Comparison of ENCODE assay signal across 29 mouse cellular contexts in genomic region chr12:76385342-76385741, GRCm38 (mm10). TPM values are rescaled to one million over a fixed set of nuclear protein-coding genes. Genes with fewer than 3 reads are reported as not detected.
DNase-seq lines count a peak whose midpoint lies in the region; ATAC-seq lines count a peak whose summit lies in the region.
"Had no signal": no experiment of that assay in that cellular context is flagged by ENCODE, and none has a peak within 500 bp of the region (broad histone marks: within the 10 kb centered on the region; RNA-seq: fewer than 3 reads in every experiment).

No protein-coding gene starts in this region.

- peaks cover 4% of the 10 kb centered on the region for H3K4me1 ChIP-seq in liver, embryonic 11.5 days (replicated peaks; ENCODE audit: control insufficient read depth, insufficient read depth, low read length)
- H3K4me1 ChIP-seq in lung, embryonic 16.5 days (replicated peaks; ENCODE audit: control insufficient read depth, insufficient read depth, low read length) = no peaks in the 10 kb centered on the region
- H3K4me1 ChIP-seq in forebrain, embryonic 11.5 days (replicated peaks; ENCODE audit: control insufficient read depth, insufficient read depth, low read length) = no peaks in the 10 kb centered on the region
- H3K4me1 ChIP-seq: embryonic facial prominence, embryonic 10.5 days; embryonic facial prominence, embryonic 13.5 days; heart, embryonic 15.5 days had no signal

- no peak for ATAC-seq in liver, embryonic 11.5 days (replicated peaks; ENCODE audit: low FRiP score)
- ATAC-seq in lung, embryonic 16.5 days (ENCODE audit: low read depth) = peak; percentile 54; the same call in 1 of the 2 replicates
- ATAC-seq in forebrain, embryonic 11.5 days (replicated peaks; ENCODE audit: low FRiP score) = no peak
- ATAC-seq: forebrain, embryonic 13.5 days; forebrain, embryonic 16.5 days; hindbrain, postnatal 0 days had no signal

- H3K4me3 ChIP-seq in liver, embryonic 11.5 days (ENCODE audit: low read depth, low read length) = no peak overlapping the region
- H3K4me3 ChIP-seq in lung, embryonic 16.5 days (ENCODE audit: low read length) = no peak overlapping the region
- no peak overlapping the region for H3K4me3 ChIP-seq in forebrain, embryonic 11.5 days (ENCODE audit: low read depth, low read length)
- H3K4me3 ChIP-seq: embryonic facial prominence, embryonic 10.5 days; embryonic facial prominence, embryonic 13.5 days; erythroblast, embryonic 14.5 days; forebrain, embryonic 13.5 days; heart, embryonic 12.5 days; heart, embryonic 15.5 days had no signal

- 91% methylated on average over 8 of the region's 8 CpGs for WGBS in liver, embryonic 11.5 days
- WGBS in lung, embryonic 16.5 days = 65% methylated on average over 8 of the region's 8 CpGs
- WGBS in forebrain, embryonic 11.5 days = 93% methylated on average over 8 of the region's 8 CpGs

- no peak overlapping the region for H3K4me2 ChIP-seq in liver, embryonic 11.5 days
- no peak overlapping the region for H3K4me2 ChIP-seq in lung, embryonic 16.5 days (ENCODE audit: low read depth, low read length)
- H3K4me2 ChIP-seq in forebrain, embryonic 11.5 days (ENCODE audit: low read depth, low read length, severe bottlenecking) = no peak overlapping the region
- H3K4me2 ChIP-seq: embryonic facial prominence, embryonic 13.5 days; forebrain, embryonic 13.5 days; heart, embryonic 12.5 days; heart, embryonic 15.5 days; hindbrain, embryonic 14.5 days had no signal

- peaks cover 15% of the 10 kb centered on the region; the same call in 1 of the 2 replicates for H3K36me3 ChIP-seq in liver, embryonic 11.5 days (ENCODE audit: control insufficient read depth, insufficient read depth, low read length)
- H3K36me3 ChIP-seq in lung, embryonic 16.5 days (ENCODE audit: control insufficient read depth, insufficient read depth, low read length) = peaks cover 10% of the 10 kb centered on the region
- peaks cover 2% of the 10 kb centered on the region; the same call in 1 of the 2 replicates for H3K36me3 ChIP-seq in forebrain, embryonic 11.5 days (ENCODE audit: control insufficient read depth, insufficient read depth, low read length)

- DNase-seq in liver, embryonic 11.5 days (ENCODE audit: low spot score) = peak; percentile 26
- no peak for DNase-seq in liver
- DNase-seq in lung, adult 18-20 months = no peak
- DNase-seq in lung, postnatal 10 days = peak; percentile 24
- DNase-seq in embryo, embryonic 10.5 days (ENCODE audit: low spot score) = no peak
- DNase-seq in forebrain, embryonic 11.5 days (ENCODE audit: low spot score) = no peak
- DNase-seq: adrenal gland, adult 2 months; adrenal gland, postnatal 14 days; B cell, adult 2 months; cerebellum, adult 11 months; cerebellum, adult 2 months; cerebellum, adult 9-11 months; cerebellum, postnatal 25 days; embryo, embryonic 11 days; gastrocnemius, postnatal 10 days; gastrocnemius, postnatal 36 days; heart, adult 18-20 months; heart, postnatal 14 days; heart, postnatal 4 days had no signal

- no peaks in the 10 kb centered on the region for H3K27me3 ChIP-seq in liver, embryonic 11.5 days (replicated peaks; ENCODE audit: control insufficient read depth, insufficient read depth, low read length)
- no peaks in the 10 kb centered on the region for H3K27me3 ChIP-seq in lung, embryonic 16.5 days (ENCODE audit: control insufficient read depth, insufficient read depth, low read depth, low read length)
- H3K27me3 ChIP-seq in forebrain, embryonic 11.5 days (ENCODE audit: control insufficient read depth, insufficient read depth, low read length) = no peaks in the 10 kb centered on the region
- H3K27me3 ChIP-seq: embryonic facial prominence, embryonic 13.5 days; forebrain, embryonic 13.5 days; heart, embryonic 12.5 days; heart, embryonic 15.5 days had no signal

- no peaks in the 10 kb centered on the region for H3K9me3 ChIP-seq in liver, embryonic 11.5 days (ENCODE audit: control insufficient read depth, low read length)
- no peaks in the 10 kb centered on the region for H3K9me3 ChIP-seq in lung, embryonic 16.5 days (ENCODE audit: control insufficient read depth, low read length)
- no peaks in the 10 kb centered on the region for H3K9me3 ChIP-seq in forebrain, embryonic 11.5 days (ENCODE audit: control insufficient read depth, low read length)
- H3K9me3 ChIP-seq: embryonic facial prominence, embryonic 10.5 days; embryonic facial prominence, embryonic 13.5 days; forebrain, embryonic 13.5 days; heart, embryonic 12.5 days; heart, embryonic 15.5 days had no signal

- no peak overlapping the region for H3K9ac ChIP-seq in liver, embryonic 11.5 days (ENCODE audit: low read depth, low read length)
- no peak overlapping the region for H3K9ac ChIP-seq in lung, embryonic 16.5 days (ENCODE audit: low read length)
- H3K9ac ChIP-seq in forebrain, embryonic 11.5 days (ENCODE audit: low read length) = no peak overlapping the region
- H3K9ac ChIP-seq: embryonic facial prominence, embryonic 13.5 days; forebrain, embryonic 13.5 days; heart, embryonic 12.5 days; heart, embryonic 15.5 days; hindbrain, embryonic 14.5 days had no signal

- no peak overlapping the region for H3K27ac ChIP-seq in liver, embryonic 11.5 days (ENCODE audit: low read depth, low read length)
- no peak overlapping the region for H3K27ac ChIP-seq in lung, embryonic 16.5 days (ENCODE audit: low read length)
- no peak overlapping the region for H3K27ac ChIP-seq in forebrain, embryonic 11.5 days (ENCODE audit: low read depth, low read length)
- H3K27ac ChIP-seq: embryonic facial prominence, embryonic 10.5 days; embryonic facial prominence, embryonic 13.5 days; forebrain, embryonic 13.5 days; heart, embryonic 15.5 days; hindbrain, embryonic 14.5 days; hindbrain, postnatal 0 days had no signal

RNA-seq across cellular contexts. Expression of gene Zbtb1, which starts 15.3 kb away (rescaled TPM):
- 9.4 and 11.1 TPM in 2 replicates for polyA plus RNA-seq in liver, embryonic 11.5 days (2014; fragmentation: Nextera tagmentation; extraction: Ambion mirVana)
- polyA plus RNA-seq in lung, embryonic 16.5 days (2015; fragmentation: Nextera tagmentation; extraction: Ambion mirVana) = 9.8 and 10.4 TPM in 2 replicates
- polyA plus RNA-seq in forebrain, embryonic 11.5 days (2014; fragmentation: Nextera tagmentation; extraction: Ambion mirVana) = 8.2 and 8.8 TPM in 2 replicates

RNA-seq across cellular contexts. Expression of gene Zbtb25, which starts 15.9 kb away (rescaled TPM):
- 14.3 and 16.6 TPM in 2 replicates for polyA plus RNA-seq in liver, embryonic 11.5 days (2014; fragmentation: Nextera tagmentation; extraction: Ambion mirVana)
- 14.6 and 16.9 TPM in 2 replicates for polyA plus RNA-seq in lung, embryonic 16.5 days (2015; fragmentation: Nextera tagmentation; extraction: Ambion mirVana)
- polyA plus RNA-seq in forebrain, embryonic 11.5 days (2014; fragmentation: Nextera tagmentation; extraction: Ambion mirVana) = 19.8 and 23.0 TPM in 2 replicates

RNA-seq across cellular contexts. Expression of gene Hspa2, which starts 18.6 kb away (rescaled TPM):
- polyA plus RNA-seq in liver, embryonic 11.5 days (2014; fragmentation: Nextera tagmentation; extraction: Ambion mirVana) = 4.2 and 5.4 TPM in 2 replicates
- 15.4 and 15.7 TPM in 2 replicates for polyA plus RNA-seq in lung, embryonic 16.5 days (2015; fragmentation: Nextera tagmentation; extraction: Ambion mirVana)
- polyA plus RNA-seq in forebrain, embryonic 11.5 days (2014; fragmentation: Nextera tagmentation; extraction: Ambion mirVana) = 4.4 and 4.5 TPM in 2 replicates

RNA-seq across cellular contexts. Expression of gene Ppp1r36, which starts 32.0 kb away (rescaled TPM):
- 0.51 TPM in 2 replicates for polyA plus RNA-seq in liver, embryonic 11.5 days (2014; fragmentation: Nextera tagmentation; extraction: Ambion mirVana)
- 9.1 and 10.4 TPM in 2 replicates for polyA plus RNA-seq in lung, embryonic 16.5 days (2015; fragmentation: Nextera tagmentation; extraction: Ambion mirVana)
- 0.35 and 0.56 TPM in 2 replicates for polyA plus RNA-seq in forebrain, embryonic 11.5 days (2014; fragmentation: Nextera tagmentation; extraction: Ambion mirVana)
- polyA plus RNA-seq: adrenal gland, adult 2 months; erythroblast, embryonic 14.5 days had no signal

Comparison
In these comparisons a context has a peak if more than half of its experiments do, and no peak if none do; other contexts are left out.
1. DNase-seq: peak in liver, embryonic 11.5 days (single experiment) and lung, postnatal 10 days (single experiment); none in liver (single experiment), lung, adult 18-20 months (0 of 2), embryo, embryonic 10.5 days (single experiment) and forebrain, embryonic 11.5 days (single experiment).